Mouse (Mus musculus) C2C12 (cell line): ENCODE data around the gene Clasp1.

Experiments used
- CEBPB ChIP-seq: IDR thresholded peaks from one replicate; pipeline ENCODE4 v1.6.1; 2011; ENCODE audit warnings: low read depth, mild to moderate bottlenecking, control low read depth, moderate library complexity
- CTCF ChIP-seq: IDR thresholded peaks from one replicate; pipeline ENCODE4 v1.5.1; 2011; ENCODE audit not compliant: control insufficient read depth, insufficient read depth, insufficient read length
- FOSL1 ChIP-seq: IDR thresholded peaks from one replicate; pipeline ENCODE4 v1.8.0; 2011; ENCODE audit warnings: mild to moderate bottlenecking, low read length; ENCODE audit not compliant: poor library complexity, insufficient read depth, severe bottlenecking
- MAX ChIP-seq: IDR thresholded peaks from one replicate; pipeline ENCODE4 v1.6.1; 2011; ENCODE audit warnings: mild to moderate bottlenecking, control low read depth
- MYOD1 ChIP-seq: IDR thresholded peaks from one replicate; pipeline ENCODE4 v1.6.1; 2011; ENCODE audit warnings: low read depth; ENCODE audit not compliant: control insufficient read depth, insufficient read length
- USF1 ChIP-seq: IDR thresholded peaks from one replicate; pipeline ENCODE4 v1.6.1; 2011; ENCODE audit warnings: low read depth, mild to moderate bottlenecking, control low read depth, moderate library complexity

GRCm38 (mm10) chr1:118529213-118529612 is 140.4 kb downstream of the Clasp1 start:
- no peak for TF ChIP-seq CTCF
- TF ChIP-seq USF1: no peak
- no peak for TF ChIP-seq FOSL1
- TF ChIP-seq MYOD1: no peak
- no peak for TF ChIP-seq CEBPB
- no peak for TF ChIP-seq MAX
